Mouse (Mus musculus): ENCODE data around the gene Aadacl3. TPM values are rescaled to one million over a fixed set of nuclear protein-coding genes. Genes with fewer than 3 reads are reported as not detected.

The Aadacl3 gene
- not detected for total RNA-seq (2022)

GRCm38 (mm10) chr4:144463656-144464055 lies at the start of gene Aadacl3:
Aadacl3 (minus strand) TSS chr4:144463756.
- DNase-seq (ENCODE audit: low spot score): no peak

DNA sequence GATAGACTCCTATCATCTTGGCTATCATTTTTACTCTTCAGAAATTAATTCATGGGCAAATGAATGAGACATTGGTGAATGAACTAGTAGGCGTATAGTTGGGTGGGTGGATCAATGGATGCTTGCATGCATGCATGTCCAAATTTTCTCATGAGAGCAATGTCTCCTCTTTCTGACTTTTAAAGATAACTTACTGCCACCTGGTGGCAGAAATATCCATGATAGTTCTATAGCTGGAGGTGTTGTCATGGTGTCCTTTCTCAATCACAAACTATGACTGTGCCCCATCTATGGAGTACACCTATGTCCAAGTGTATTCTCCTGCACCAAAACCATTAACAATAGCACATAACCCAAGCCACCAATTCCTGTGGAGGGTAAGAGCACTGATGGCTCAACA lies 43.0 kb upstream of the Aadacl3 start:
- no peak for DNase-seq (ENCODE audit: low spot score)

GRCm38 (mm10) chr4:144493331-144493730 lies 29.8 kb upstream of the Aadacl3 start:
- DNase-seq (ENCODE audit: low spot score): no peak

- no peak for DNase-seq (ENCODE audit: low spot score)
Measured at GRCm38 (mm10) chr4:144468091-144468490, 4.5 kb upstream of the Aadacl3 start.

- no peak for DNase-seq (ENCODE audit: low spot score)
Measured at GRCm38 (mm10) chr4:144465206-144465605, 1.6 kb upstream of the Aadacl3 start.

DNA sequence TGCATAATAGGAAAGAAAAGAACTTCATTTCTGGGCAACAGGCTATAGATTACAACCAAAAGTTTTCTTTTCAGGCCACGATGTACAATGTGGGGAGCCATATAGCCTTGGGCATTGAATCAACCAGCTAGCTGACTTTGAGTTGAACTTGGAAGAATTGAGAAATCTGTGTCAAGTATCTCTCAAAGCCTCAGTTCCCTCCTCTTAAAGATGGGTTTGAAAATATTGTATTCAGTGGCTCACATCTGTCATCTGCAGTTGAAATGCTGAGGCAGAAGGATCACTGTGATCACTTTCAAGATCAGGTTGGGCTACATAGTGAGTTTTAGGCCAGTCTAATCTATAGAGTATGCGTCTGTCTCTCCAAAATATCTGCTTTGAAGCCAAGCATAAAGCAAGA lies 10.3 kb downstream of the Aadacl3 start, which contains the start of gene Gm9944:
TSS of gene Gm9944 (minus strand) at position 101 of the 400 bp plus-strand sequence.
- no peak for DNase-seq (ENCODE audit: low spot score)

DNA sequence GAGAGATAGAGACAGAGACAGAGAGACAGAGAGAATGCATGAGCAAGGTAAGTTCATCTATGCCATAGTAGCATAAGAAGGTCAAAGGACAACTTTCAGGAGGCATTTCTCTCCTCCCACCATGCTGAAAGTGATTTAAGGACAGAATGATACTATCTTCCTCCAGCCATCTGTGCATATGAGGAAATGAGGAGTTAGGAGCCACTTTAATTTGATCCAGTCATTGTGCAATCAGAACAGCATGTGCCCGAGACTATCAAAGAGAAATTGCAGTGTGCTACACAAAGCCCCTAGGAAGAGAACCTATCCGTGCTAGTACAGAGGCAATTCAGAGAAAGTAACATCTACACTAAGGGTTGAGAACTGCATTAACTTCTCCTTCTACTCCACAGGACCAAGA lies 15.0 kb downstream of the Aadacl3 start:
- DNase-seq (ENCODE audit: low spot score): no peak

DNA sequence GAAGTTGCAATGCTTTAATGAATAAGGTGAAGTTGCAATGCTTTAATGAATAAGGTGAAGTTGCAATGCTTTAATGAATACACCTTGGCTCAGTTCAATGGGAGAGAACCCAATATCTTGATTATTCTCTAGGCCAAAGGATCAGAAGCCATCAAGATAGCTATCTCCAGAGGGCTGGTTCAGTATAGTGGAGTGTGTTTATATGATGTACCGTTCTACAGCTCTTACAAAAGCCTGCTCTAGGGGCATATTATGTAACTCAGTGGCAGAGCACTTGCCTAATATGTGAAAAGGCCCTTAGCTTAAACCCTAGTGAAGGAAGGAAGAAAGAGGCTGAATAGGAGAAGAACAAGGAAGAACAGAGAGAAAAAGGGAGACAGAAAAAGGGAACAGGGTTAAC lies 22.0 kb downstream of the Aadacl3 start:
- no peak for DNase-seq (ENCODE audit: low spot score)

- DNase-seq (ENCODE audit: low spot score): no peak
Measured at GRCm38 (mm10) chr4:144441095-144441494, 22.5 kb downstream of the Aadacl3 start.

DNA sequence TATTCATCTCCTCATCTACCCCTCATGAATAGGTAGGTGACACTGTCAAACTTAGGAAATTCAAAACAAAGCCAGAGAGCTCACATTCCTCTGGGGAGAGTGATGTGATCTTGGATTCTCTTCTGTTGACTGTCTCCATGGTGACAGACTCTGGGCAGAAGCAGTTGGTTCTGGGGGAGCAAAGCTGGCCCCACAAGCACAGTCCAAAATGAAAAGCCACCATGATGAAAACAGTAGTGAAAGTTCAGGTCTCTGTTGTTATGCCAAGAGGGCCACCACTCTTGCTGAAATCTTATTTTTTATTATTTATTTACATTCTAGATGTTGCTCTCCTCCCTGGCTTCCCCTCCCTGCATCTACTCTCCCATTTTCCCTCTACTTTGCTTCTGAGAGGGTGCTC lies 24.9 kb downstream of the Aadacl3 start, which contains the start of gene 1700012P22Rik:
TSS of gene 1700012P22Rik (minus strand) at position 101 of the 400 bp plus-strand sequence.
- DNase-seq (ENCODE audit: low spot score): no peak

GRCm38 (mm10) chr4:144433216-144433615 lies 30.3 kb downstream of the Aadacl3 start:
- DNase-seq (ENCODE audit: low spot score): no peak

DNA sequence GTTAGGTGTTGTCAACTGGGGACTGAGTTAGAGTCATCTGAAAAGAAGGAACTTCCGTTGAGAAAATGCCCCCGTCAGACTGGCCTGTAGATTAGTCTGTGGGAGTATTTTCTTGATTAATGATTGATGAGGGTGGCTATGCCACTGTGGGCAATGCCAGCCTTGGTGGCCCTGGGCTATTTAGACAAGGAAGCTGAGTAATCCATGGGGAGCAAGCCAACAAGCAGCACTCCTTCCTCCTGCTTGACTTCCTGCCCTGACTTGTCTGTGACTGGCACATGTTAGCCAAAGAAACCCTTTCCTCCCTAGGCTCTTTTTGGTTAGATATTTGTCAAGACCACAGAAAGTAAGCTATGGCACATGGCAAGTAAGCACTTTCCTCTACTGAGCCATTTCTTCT lies 32.8 kb downstream of the Aadacl3 start:
- no peak for DNase-seq (ENCODE audit: low spot score)

DNA sequence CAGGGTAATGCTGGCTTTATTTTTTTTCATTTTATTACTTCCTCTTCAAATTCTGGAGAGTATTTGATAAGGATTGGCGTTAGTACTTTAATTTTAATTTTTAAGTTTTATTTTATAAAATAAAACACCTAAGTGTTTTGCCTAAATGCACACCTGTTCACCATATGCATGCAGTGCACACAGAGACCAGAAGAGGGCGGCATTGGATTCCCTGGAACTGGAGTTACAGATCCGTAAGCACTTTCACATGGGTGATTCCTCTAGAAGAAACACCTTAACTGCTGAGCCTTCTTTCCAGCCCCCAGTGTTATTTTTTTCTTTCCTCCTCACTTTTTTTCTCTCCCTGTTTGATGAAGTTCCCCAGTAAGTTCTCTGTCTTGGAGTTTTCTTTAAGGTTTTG lies 34.7 kb downstream of the Aadacl3 start:
- no peak for DNase-seq (ENCODE audit: low spot score)

DNA sequence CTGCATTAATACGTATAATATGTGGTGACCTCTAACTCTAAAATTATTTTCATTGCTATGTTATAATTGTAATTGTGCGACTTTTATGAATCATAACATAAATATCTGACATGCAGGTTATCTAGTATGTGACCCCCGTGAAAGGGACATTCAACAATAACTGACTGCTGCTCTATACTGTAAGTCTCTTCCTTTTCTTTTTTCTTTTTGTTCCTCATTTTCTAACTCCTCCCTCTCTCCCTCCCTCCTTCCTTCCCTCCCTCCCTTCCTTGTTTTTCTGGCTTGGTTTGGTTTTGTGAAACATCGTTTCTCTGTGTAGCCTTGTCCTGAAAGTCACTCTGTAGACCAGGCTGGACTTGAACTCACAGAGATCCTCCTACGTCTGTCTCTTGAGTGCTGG lies 39.0 kb downstream of the Aadacl3 start:
- no peak for DNase-seq (ENCODE audit: low spot score)

GRCm38 (mm10) chr4:144420644-144421043 lies 42.9 kb downstream of the Aadacl3 start:
- no peak for DNase-seq (ENCODE audit: low spot score)

DNA sequence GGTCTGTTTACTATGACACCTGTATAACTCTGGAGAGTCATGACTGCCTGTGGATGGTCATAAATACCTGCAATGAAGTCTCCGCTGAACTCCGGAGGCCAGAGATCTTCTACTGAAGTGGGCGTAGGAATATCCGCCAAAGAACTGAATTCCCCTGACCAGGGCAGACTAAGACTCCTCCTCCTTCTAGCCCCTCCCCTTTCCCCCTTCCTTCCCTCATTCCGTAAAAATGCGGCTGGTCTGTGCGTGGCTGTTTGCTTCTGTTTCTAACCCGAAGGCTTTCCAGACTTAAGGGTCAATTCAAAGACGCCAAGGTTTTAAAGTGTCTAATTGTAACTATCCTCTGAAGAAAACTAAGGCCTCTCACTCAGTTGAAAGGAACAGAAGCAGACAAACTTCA lies 55.3 kb downstream of the Aadacl3 start, which contains the start of gene Pramef12:
TSS of gene Pramef12 (minus strand) at position 175 of the 400 bp plus-strand sequence.
- DNase-seq (ENCODE audit: low spot score): no peak

- no peak for DNase-seq (ENCODE audit: low spot score)
Measured at GRCm38 (mm10) chr4:144406261-144406660, 57.3 kb downstream of the Aadacl3 start.

DNA sequence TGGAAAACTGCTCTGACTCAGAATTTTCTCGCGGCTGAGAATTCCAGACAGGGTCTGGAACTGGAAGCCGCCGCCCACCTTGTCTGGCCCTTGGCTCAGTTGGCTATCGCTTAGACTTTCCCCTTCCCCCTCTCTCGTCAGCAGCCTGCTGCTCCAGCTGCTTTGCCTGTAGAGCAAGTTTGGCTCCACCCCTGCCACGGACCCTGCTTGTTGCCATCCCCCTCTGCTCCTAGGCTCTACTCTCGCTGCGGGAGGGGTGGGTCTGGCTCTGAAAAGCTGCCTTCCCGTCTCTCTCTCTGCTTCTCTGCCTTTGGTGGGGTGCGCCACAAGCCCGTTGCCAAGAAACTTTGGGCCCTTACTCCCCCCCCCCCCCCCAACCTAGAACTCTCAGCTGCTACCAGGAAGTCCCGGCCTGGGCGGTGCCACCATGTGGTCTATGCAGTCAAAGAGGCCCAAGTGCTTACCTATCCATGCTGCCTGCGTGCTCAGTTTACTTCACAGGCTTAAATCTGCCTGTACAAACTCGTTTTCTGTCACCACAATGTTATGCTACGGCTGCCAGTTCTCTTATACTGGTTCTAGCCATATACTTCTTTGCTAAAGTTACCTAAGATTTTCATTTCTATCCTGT lies 59.0 kb downstream of the Aadacl3 start:
- no peak for DNase-seq (ENCODE audit: low spot score)

Other genes starting within 250 kb of the Aadacl3 start
- gene Pramel5, start 183.3 kb downstream of the Aadacl3 start, total RNA-seq (2022): not detected
- not detected for gene Gm13128, start 133.5 kb downstream of the Aadacl3 start, total RNA-seq (2022)
- gene Gm13119, start 105.8 kb downstream of the Aadacl3 start, total RNA-seq (2022): not detected
- not detected for gene Pramef20, start 85.8 kb downstream of the Aadacl3 start, total RNA-seq (2022)
- not detected for gene Pramef12, start 55.3 kb downstream of the Aadacl3 start, total RNA-seq (2022)
- not detected for gene 1700012P22Rik, start 25.0 kb downstream of the Aadacl3 start, total RNA-seq (2022)
- gene Gm9944, start 10.4 kb downstream of the Aadacl3 start, total RNA-seq (2022): not detected
- not detected for gene 9430007A20Rik, start 56.1 kb upstream of the Aadacl3 start, total RNA-seq (2022)
- gene Gm13124, start 101.4 kb upstream of the Aadacl3 start, total RNA-seq (2022): not detected
- gene Aadacl4, start 150.0 kb upstream of the Aadacl3 start, total RNA-seq (2022): not detected
- gene Gm436, start 222.6 kb upstream of the Aadacl3 start, total RNA-seq (2022): not detected

Data from heart, adult 8-10 months (tissue).